Mouse (Mus musculus) midbrain, postnatal 0 days (tissue): ENCODE measurements around the gene Nrxn1. TPM values are rescaled to one million over a fixed set of nuclear protein-coding genes. Genes with fewer than 3 reads are reported as not detected.
A peak's percentile ranks its signal among the peaks of the same experiment; 100 is the strongest.

ENCODE experiments used
- ATAC-seq: fragments of 200-750 bp; cut with Nextera tagmentation; 2 replicates; pipeline ENCODE4 v1.8.0; 2017; ENCODE audit warnings: moderate number of reproducible peaks, mild to moderate bottlenecking, moderate TSS enrichment, moderate library complexity; ENCODE audit not compliant: low FRiP score
- DNase-seq: peaks from one replicate; pipeline ENCODE4 v3.0.0-alpha.2; 2015; ENCODE audit warnings: low spot score
- H3K27ac ChIP-seq: fragments of 300-500 bp; sonication (generic); 2 replicates; pipeline ENCODE4 v1.5.1; 2014; ENCODE audit warnings: low read depth, mild to moderate bottlenecking, low read length, mixed read lengths
- H3K27me3 ChIP-seq: fragments of 300-500 bp; sonication (generic); 2 replicates; pipeline ENCODE4 v1.6.1; 2014; ENCODE audit warnings: low read length, control low read depth, mixed read lengths; ENCODE audit not compliant: insufficient read depth
- H3K36me3 ChIP-seq: fragments of 300-500 bp; sonication (generic); 2 replicates; pipeline ENCODE4 v1.6.1; 2014; ENCODE audit warnings: low read length, control low read depth, mixed read lengths; ENCODE audit not compliant: insufficient read depth
- H3K4me1 ChIP-seq: fragments of 300-500 bp; sonication (generic); 2 replicates; pipeline ENCODE4 v1.6.1; 2014; ENCODE audit warnings: mild to moderate bottlenecking, control low read depth, antibody characterized with exemption, low read length, mixed read lengths; ENCODE audit not compliant: insufficient read depth
- H3K4me2 ChIP-seq: fragments of 300-500 bp; sonication (generic); 2 replicates; pipeline ENCODE4 v1.6.1; 2014; ENCODE audit warnings: low read depth, mild to moderate bottlenecking, low read length, mixed read lengths; ENCODE audit not compliant: poor library complexity, severe bottlenecking
- H3K4me3 ChIP-seq: fragments of 300-500 bp; sonication (generic); 2 replicates; pipeline ENCODE4 v1.5.1; 2014; ENCODE audit warnings: low read depth, mild to moderate bottlenecking, low read length, moderate library complexity
- H3K9ac ChIP-seq: fragments of 300-500 bp; sonication (generic); replicated peaks from 2 replicates; pipeline ENCODE4 v1.6.1; 2014; ENCODE audit warnings: mild to moderate bottlenecking, low read length, moderate library complexity, mixed read lengths; ENCODE audit not compliant: poor library complexity, severe bottlenecking
- H3K9me3 ChIP-seq: fragments of 300-500 bp; sonication (generic); 2 replicates; pipeline ENCODE4 v1.6.1; 2016; ENCODE audit warnings: low read length, control low read depth
- CTCF ChIP-seq: IDR thresholded peaks from 2 replicates; pipeline ENCODE4 v1.5.1; 2016; ENCODE audit warnings: antibody characterized with exemption, mild to moderate bottlenecking
- WGBS: fragments of 180-500 bp; shearing (Covaris S2); extraction: QIAGEN DNeasy Blood & Tissue Kit; methylation state at CpG from one replicate; pipeline ENCODE4 v1.1.7; 2014; 5-methylcytosine and 5-hydroxymethylcytosine counted together
- polyA plus RNA-seq: library from polyadenylated mRNA; unstranded; fragments of >200 nt; fragmentation: Nextera tagmentation; extraction: Ambion mirVana; gene quantifications from 2 replicates; pipeline ENCODE4 v1.2.1, GENCODE M21; 2015
- total RNA-seq: library from RNA; depleted of rRNA; stranded (reverse); fragments of >200 nt; gene quantifications from 2 replicates; pipeline ENCODE4 v1.2.3, GENCODE M21; 2014

Gene Nrxn1
- total and polyA plus RNA-seq, 2 experiments from 2014 or later = 240 to 472 TPM

DNA sequence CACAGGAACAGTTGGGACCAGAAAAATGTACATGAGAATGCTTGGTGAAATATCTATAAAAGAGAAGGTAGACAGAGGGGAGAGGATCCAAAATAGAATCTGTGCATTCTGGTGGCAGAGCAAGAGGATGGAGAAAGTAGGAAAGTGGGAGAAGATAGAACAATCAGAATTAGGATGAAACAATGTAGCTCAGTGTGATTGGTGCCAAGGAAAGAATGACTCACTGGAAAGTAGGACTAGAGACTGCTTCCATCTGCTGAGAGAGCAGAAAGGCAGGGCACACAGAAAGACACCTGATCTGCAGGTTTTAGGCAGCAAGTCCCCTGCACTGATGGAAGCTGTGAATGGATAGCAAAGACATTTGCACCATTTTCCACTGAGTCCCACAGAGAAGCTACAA is 657.0 kb downstream of the Nrxn1 start:
- TF ChIP-seq CTCF = no peak
- H3K4me3 ChIP-seq = no peak overlapping the region
- no peaks in the 10 kb centered on the region for H3K4me1 ChIP-seq
- no peak overlapping the region for H3K27ac ChIP-seq
- H3K9me3 ChIP-seq = no peaks in the 10 kb centered on the region
- no peak for DNase-seq
- no peaks in the 10 kb centered on the region for H3K36me3 ChIP-seq
- no peak for ATAC-seq
- H3K4me2 ChIP-seq = no peak overlapping the region
- H3K27me3 ChIP-seq = no peaks in the 10 kb centered on the region
- H3K9ac ChIP-seq = no peak overlapping the region

DNA sequence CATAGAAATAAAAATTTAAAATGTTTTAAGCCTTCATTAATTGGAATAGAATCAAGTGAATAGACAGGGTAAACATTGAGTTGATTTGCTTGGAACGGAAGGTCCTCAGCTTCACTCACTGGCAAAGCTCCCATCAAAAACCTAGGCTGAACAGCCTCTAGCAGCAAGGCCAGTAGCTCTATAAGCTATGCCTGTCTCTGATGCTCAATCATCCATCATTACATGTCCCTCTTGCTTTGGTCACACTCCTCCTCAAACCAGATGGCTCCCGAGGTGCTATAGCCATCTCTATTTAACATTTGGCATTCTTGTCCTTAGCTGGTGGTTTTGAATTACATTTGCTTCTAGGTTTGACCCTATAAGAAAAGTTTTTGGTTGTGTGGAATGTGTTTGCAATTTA is 657.5 kb downstream of the Nrxn1 start:
- H3K27me3 ChIP-seq = no peaks in the 10 kb centered on the region
- TF ChIP-seq CTCF = no peak
- ATAC-seq (no peak), DNase-seq (no peak)
- no peaks in the 10 kb centered on the region for H3K36me3 ChIP-seq
- no peak overlapping the region for H3K4me2 ChIP-seq
- H3K9ac ChIP-seq = no peak overlapping the region
- H3K9me3 ChIP-seq = no peaks in the 10 kb centered on the region
- H3K4me3 ChIP-seq = no peak overlapping the region
- H3K4me1 ChIP-seq = no peaks in the 10 kb centered on the region
- no peak overlapping the region for H3K27ac ChIP-seq
- WGBS = 83% methylated on average over 2 of the region's 2 CpGs

DNA sequence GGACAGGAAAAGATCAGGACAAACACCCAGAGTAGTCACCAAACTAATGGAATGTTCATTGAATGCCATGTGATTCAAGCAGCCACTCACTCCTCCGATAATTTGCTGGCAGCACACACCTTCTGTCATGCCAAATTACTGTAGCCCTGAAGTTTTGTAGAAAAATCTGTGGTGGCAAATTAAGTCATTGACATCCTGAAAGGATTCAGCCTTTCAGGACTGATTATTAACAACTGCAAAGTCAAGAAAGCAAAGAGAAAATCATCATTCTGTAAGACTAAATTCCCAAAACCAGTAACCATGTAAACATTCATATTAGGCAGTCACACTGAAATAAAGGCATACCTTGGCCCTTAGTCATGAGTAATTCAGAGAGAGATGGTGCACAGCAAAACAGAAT is 662.7 kb downstream of the Nrxn1 start:
- TF ChIP-seq CTCF = no peak
- ATAC-seq = no peak
- H3K27ac ChIP-seq = no peak overlapping the region
- no peak overlapping the region for H3K9ac ChIP-seq
- no peak for DNase-seq
- no peaks in the 10 kb centered on the region for H3K27me3 ChIP-seq
- H3K4me3 ChIP-seq = no peak overlapping the region
- 85% methylated on average over 1 of the region's 1 CpGs for WGBS
- H3K9me3 ChIP-seq = no peaks in the 10 kb centered on the region
- no peaks in the 10 kb centered on the region for H3K36me3 ChIP-seq
- H3K4me2 ChIP-seq = no peak overlapping the region
- H3K4me1 ChIP-seq = no peaks in the 10 kb centered on the region

DNA sequence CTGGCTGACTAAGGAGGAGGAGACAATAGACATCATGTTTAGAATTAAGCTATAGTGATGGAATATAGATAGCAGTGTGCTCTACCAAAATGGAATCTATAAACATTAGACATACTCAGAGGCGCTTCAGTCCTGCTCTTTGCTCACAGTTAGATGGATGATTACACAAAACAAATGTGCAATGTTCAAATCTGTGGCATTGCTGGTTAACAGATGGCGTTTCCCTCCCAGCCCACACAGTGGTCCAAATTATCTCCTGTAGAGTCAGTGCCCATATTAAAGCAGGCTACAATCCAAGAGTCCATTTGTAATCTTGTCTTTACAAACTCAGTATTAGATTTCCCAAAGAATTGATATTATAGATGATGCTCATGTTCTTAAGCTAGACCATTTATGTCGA is 666.9 kb downstream of the Nrxn1 start:
- no peaks in the 10 kb centered on the region for H3K4me1 ChIP-seq
- H3K4me3 ChIP-seq = no peak overlapping the region
- no peak overlapping the region for H3K9ac ChIP-seq
- no peaks in the 10 kb centered on the region for H3K27me3 ChIP-seq
- H3K9me3 ChIP-seq = no peaks in the 10 kb centered on the region
- H3K36me3 ChIP-seq = no peaks in the 10 kb centered on the region
- WGBS = 92% methylated on average over 3 of the region's 3 CpGs
- ATAC-seq (no peak), DNase-seq (no peak)
- no peak overlapping the region for H3K4me2 ChIP-seq
- TF ChIP-seq CTCF = no peak
- no peak overlapping the region for H3K27ac ChIP-seq

GRCm38 (mm10) chr17:90422591-90422990 is 670.3 kb downstream of the Nrxn1 start:
- H3K4me2 ChIP-seq = no peak overlapping the region
- no peak overlapping the region for H3K4me3 ChIP-seq
- H3K9me3 ChIP-seq = no peaks in the 10 kb centered on the region
- no peak overlapping the region for H3K9ac ChIP-seq
- H3K36me3 ChIP-seq = no peaks in the 10 kb centered on the region
- no peaks in the 10 kb centered on the region for H3K4me1 ChIP-seq
- WGBS = 84% methylated on average over 3 of the region's 3 CpGs
- H3K27me3 ChIP-seq = no peaks in the 10 kb centered on the region
- DNase-seq (no peak), ATAC-seq (no peak)
- no peak for TF ChIP-seq CTCF
- no peak overlapping the region for H3K27ac ChIP-seq

DNA sequence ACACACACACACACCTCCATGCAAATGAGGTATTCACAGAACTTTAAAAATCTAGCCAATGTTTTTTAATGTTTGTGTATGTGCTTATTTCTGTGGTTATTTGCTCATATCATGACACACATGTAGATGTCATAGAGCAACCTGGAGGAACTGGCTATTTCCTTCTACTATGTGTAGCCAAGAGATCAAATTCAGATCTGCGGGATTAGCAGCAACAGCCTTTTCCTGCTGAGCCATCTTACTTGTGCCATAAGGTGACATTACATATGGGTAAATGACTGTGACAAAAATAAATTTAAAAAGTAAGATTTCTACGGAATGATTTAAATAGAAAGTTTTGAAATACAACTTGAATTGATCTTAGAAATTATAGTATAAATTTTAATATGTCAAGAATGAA is 672.1 kb downstream of the Nrxn1 start:
- Histone ChIP-seq H3K9me3 (no peaks in the 10 kb centered on the region), H3K27ac (no peak overlapping the region), H3K27me3 (no peaks in the 10 kb centered on the region), H3K9ac (no peak overlapping the region), H3K4me3 (no peak overlapping the region), H3K36me3 (no peaks in the 10 kb centered on the region), H3K4me1 (no peaks in the 10 kb centered on the region), H3K4me2 (no peak overlapping the region)
- WGBS = 91% methylated on average over 2 of the region's 2 CpGs
- no peak for TF ChIP-seq CTCF
- DNase-seq = no peak
- ATAC-seq = no peak

DNA sequence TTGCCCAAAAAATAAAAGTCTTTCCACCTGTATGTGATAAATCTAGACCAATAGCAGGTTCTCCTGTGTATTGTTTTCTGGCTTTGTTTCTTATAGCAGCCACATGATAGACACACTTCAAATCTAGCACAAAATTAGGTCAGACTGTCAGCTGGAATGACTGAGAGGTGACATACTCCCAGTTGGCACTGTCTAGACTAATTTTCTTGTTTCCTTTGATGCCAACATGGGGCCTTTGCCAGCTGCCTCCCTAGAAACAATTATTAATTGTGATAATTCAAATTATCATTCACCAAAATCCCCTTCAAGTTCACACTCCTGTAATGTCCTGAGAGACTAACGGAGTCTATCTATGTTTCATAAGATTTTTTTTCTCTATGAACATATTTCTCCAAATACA is 673.3 kb downstream of the Nrxn1 start:
- Histone ChIP-seq H3K9me3 (no peaks in the 10 kb centered on the region), H3K4me1 (no peaks in the 10 kb centered on the region), H3K4me3 (no peak overlapping the region), H3K27ac (no peak overlapping the region), H3K36me3 (no peaks in the 10 kb centered on the region), H3K4me2 (no peak overlapping the region), H3K27me3 (no peaks in the 10 kb centered on the region), H3K9ac (no peak overlapping the region)
- TF ChIP-seq CTCF = no peak
- ATAC-seq = no peak
- peak; percentile 39 for DNase-seq
- WGBS = 71% methylated on average over 1 of the region's 1 CpGs
